Mouse (Mus musculus): ENCODE results near the gene Ppip5k1. TPM values are rescaled to one million over a fixed set of nuclear protein-coding genes. Genes with fewer than 3 reads are reported as not detected.

Ppip5k1 gene
- polyA plus RNA-seq, 1 experiment from 2014 or later = 21.3 TPM

DNA sequence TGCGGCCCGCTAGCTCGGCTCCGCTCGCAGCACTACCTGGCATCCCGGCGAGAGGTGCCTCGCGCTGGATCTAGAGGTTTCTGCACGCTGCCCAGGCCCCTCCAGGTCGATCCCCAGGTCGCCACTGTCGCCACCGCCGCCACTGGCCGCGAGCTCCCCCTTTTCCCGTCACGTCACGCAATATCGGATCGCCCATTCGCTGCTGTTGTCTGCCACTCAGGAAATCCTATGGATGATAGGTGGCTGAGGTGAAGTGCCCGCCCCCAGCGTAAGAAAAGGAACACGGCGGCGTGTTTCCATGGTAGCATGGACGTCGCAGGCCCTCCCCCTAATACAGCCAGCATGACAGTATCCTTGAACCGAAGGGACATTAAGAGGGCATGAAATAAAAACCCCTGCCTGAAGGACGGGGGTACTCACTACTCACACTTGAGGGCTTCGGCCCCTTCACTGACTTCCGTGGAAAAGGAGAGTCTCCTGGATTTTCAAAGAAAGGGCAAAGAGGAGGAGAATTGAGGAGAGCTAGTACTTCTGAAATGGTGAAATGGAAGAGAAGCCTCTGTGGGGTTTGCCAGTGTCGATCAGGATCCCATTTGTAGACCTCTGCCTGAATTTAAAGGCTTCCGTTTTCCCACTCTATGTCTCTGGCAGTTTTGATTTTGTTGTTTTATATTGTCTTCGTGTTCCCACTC, 83.8 kb downstream of the Ppip5k1 start, which contains the start of gene Trp53bp1:
Gene Trp53bp1, minus strand, starts transcription at position 172 of the 692 bp plus-strand sequence.
- peak within 1 kb of the TSS; percentile 56 for H3K4me2 ChIP-seq
- ATAC-seq (ENCODE audit: low FRiP score, low read depth) = peak; percentile 99
- WGBS = under 1% methylated on average over 37 of the region's 37 CpGs

DNA sequence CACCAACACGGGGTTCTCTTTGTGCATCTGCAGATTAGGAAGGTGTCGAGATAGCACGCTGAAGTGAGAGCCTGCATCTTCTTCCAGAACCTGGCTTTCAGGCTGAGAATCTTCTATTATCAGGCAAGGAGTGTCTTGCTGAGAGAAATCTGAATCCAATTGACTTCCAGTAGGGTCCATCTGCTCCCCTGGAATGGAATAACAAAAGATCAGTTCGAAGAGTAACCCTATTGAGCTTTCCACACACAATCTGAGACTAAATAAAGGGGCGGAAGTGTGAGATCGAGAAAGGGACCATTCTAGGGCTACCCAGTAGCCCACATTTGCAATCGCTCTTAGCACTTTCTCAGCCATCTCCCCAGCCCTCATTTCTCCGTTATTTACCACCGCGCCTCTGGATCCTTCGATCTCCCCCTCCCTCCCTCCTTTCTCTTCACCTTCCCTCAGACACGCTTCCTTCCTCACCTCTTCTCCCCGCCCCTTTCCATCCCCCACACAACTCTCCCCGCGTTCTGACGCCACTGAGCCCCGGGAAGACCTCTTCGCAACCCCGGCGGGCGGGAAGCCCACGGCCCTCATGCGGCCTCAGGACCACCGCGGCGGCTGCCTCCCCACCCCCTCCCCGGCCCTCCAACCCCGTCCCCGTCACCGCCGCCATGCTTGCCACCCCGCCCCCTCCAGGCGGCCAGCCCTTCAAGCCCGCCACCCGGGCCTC, 84.5 kb downstream of the Ppip5k1 start:
- H3K4me2 ChIP-seq = peak overlapping the region; percentile 56
- H3K4me3 ChIP-seq = peak overlapping the region; percentile 87
- peaks cover 47% of the 10 kb centered on the region for H3K4me1 ChIP-seq (replicated peaks)
- peak overlapping the region; percentile 98 for H3K27ac ChIP-seq (replicated peaks)
- ATAC-seq (ENCODE audit: low FRiP score, low read depth) = peak; percentile 86
- H3K9me3 ChIP-seq = no peaks in the 10 kb centered on the region
- peak overlapping the region; percentile 90 for H3K9ac ChIP-seq
- under 1% methylated on average over 34 of the region's 35 CpGs for WGBS
- no peaks in the 10 kb centered on the region for H3K27me3 ChIP-seq
- peaks cover 20% of the 10 kb centered on the region for H3K36me3 ChIP-seq

More for the DNA sequence above, 83.8 kb downstream of the Ppip5k1 start, which contains the start of gene Trp53bp1:
- Histone ChIP-seq H3K4me3 (peak within 1 kb of the TSS; percentile 87), H3K4me1 (replicated peaks) (peaks cover 47% of the 10 kb centered on the region), H3K9me3 (no peaks in the 10 kb centered on the region), H3K27me3 (no peaks in the 10 kb centered on the region), H3K36me3 (peaks cover 20% of the 10 kb centered on the region), H3K27ac (replicated peaks) (peak within 1 kb of the TSS; percentile 98), H3K9ac (peak within 1 kb of the TSS; percentile 90)

DNA sequence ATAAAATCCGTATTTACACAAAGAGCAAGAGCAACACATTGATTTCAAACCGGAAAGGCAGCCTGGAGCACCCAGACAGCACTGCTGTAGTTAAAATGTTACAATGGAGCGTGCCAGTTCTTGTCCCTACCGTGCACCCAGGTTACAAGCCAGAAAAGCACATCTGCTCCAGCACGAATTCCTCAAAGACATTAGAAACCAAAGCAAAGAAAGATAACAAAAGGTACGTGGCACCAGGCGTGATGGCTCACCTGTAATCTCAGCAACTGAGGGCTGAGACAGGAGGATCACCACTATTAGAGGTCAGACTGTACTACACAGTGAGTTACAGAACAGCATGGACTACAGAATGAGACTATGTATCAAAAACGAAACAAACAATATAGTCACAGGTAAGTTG, 86.8 kb downstream of the Ppip5k1 start:
- Histone ChIP-seq H3K36me3 (peaks cover 25% of the 10 kb centered on the region), H3K4me3 (no peak overlapping the region), H3K9ac (no peak overlapping the region), H3K4me2 (peak overlapping the region; percentile 5; the same call in 1 of the 2 replicates), H3K27ac (replicated peaks) (no peak overlapping the region), H3K4me1 (replicated peaks) (peaks cover 47% of the 10 kb centered on the region), H3K27me3 (no peaks in the 10 kb centered on the region), H3K9me3 (no peaks in the 10 kb centered on the region)
- no peak for ATAC-seq (ENCODE audit: low FRiP score, low read depth)
- WGBS = 75% methylated on average over 8 of the region's 8 CpGs

Other genes with a start within 250 kb of the Ppip5k1 start
- 0.07 TPM in 1 of 2 replicates, not detected in the other for gene Tgm7, start 245.6 kb downstream of the Ppip5k1 start, polyA plus RNA-seq (2015; fragmentation: Nextera tagmentation; extraction: Ambion mirVana)
- 26.9 and 27.7 TPM in 2 replicates for gene Adal, start 215.0 kb downstream of the Ppip5k1 start, polyA plus RNA-seq (2015; fragmentation: Nextera tagmentation; extraction: Ambion mirVana)
- 19.0 and 21.0 TPM in 2 replicates for gene Lcmt2, start 214.7 kb downstream of the Ppip5k1 start, polyA plus RNA-seq (2015; fragmentation: Nextera tagmentation; extraction: Ambion mirVana)
- gene Tubgcp4, start 184.7 kb downstream of the Ppip5k1 start, polyA plus RNA-seq (2015; fragmentation: Nextera tagmentation; extraction: Ambion mirVana) = 45.5 and 47.1 TPM in 2 replicates
- gene Zscan29, start 184.3 kb downstream of the Ppip5k1 start, polyA plus RNA-seq (2015; fragmentation: Nextera tagmentation; extraction: Ambion mirVana) = 7.0 and 7.1 TPM in 2 replicates
- gene Trp53bp1, start 84.0 kb downstream of the Ppip5k1 start, polyA plus RNA-seq (2015; fragmentation: Nextera tagmentation; extraction: Ambion mirVana) = 148 and 171 TPM in 2 replicates
- gene Map1a, start 65.8 kb downstream of the Ppip5k1 start, polyA plus RNA-seq (2015; fragmentation: Nextera tagmentation; extraction: Ambion mirVana) = 31.2 and 46.4 TPM in 2 replicates
- gene Ckmt1, start 2.3 kb upstream of the Ppip5k1 start, polyA plus RNA-seq (2015; fragmentation: Nextera tagmentation; extraction: Ambion mirVana) = 99.5 and 107 TPM in 2 replicates
- gene Strc, start 31.8 kb upstream of the Ppip5k1 start, polyA plus RNA-seq (2015; fragmentation: Nextera tagmentation; extraction: Ambion mirVana) = 0.04 and 0.17 TPM in 2 replicates
- gene Pdia3, start 58.4 kb upstream of the Ppip5k1 start, polyA plus RNA-seq (2015; fragmentation: Nextera tagmentation; extraction: Ambion mirVana) = 377 and 390 TPM in 2 replicates
- gene Catsper2, start 58.4 kb upstream of the Ppip5k1 start, polyA plus RNA-seq (2015; fragmentation: Nextera tagmentation; extraction: Ambion mirVana) = 5.3 and 6.2 TPM in 2 replicates
- gene Ell3, start 88.9 kb upstream of the Ppip5k1 start, polyA plus RNA-seq (2015; fragmentation: Nextera tagmentation; extraction: Ambion mirVana) = 2.2 and 2.4 TPM in 2 replicates
- 281 and 313 TPM in 2 replicates for gene Serf2, start 93.8 kb upstream of the Ppip5k1 start, polyA plus RNA-seq (2015; fragmentation: Nextera tagmentation; extraction: Ambion mirVana)
- 110 and 112 TPM in 2 replicates for gene Hypk, start 97.9 kb upstream of the Ppip5k1 start, polyA plus RNA-seq (2015; fragmentation: Nextera tagmentation; extraction: Ambion mirVana)
- 0.73 and 1.3 TPM in 2 replicates for gene Serinc4, start 101.4 kb upstream of the Ppip5k1 start, polyA plus RNA-seq (2015; fragmentation: Nextera tagmentation; extraction: Ambion mirVana)
- gene Mfap1b, start 118.7 kb upstream of the Ppip5k1 start, polyA plus RNA-seq (2015; fragmentation: Nextera tagmentation; extraction: Ambion mirVana) = 68.0 and 70.6 TPM in 2 replicates
- 29.2 and 30.1 TPM in 2 replicates for gene Mfap1a, start 151.3 kb upstream of the Ppip5k1 start, polyA plus RNA-seq (2015; fragmentation: Nextera tagmentation; extraction: Ambion mirVana)
- 3.9 and 4.9 TPM in 2 replicates for gene Wdr76, start 151.3 kb upstream of the Ppip5k1 start, polyA plus RNA-seq (2015; fragmentation: Nextera tagmentation; extraction: Ambion mirVana)

Data from hindbrain, embryonic 15.5 days (tissue).